Mouse (Mus musculus) hindbrain, postnatal 0 days (tissue): ENCODE measurements around the gene Mrgprh. TPM values are rescaled to one million over a fixed set of nuclear protein-coding genes. Genes with fewer than 3 reads are reported as not detected.
A peak's percentile ranks its signal among the peaks of the same experiment; 100 is the strongest.

ENCODE experiments used
- ATAC-seq: fragments of 200-750 bp; cut with Nextera tagmentation; 2 replicates; pipeline ENCODE4 v1.8.0; 2017; ENCODE audit warnings: mild to moderate bottlenecking, moderate TSS enrichment, moderate library complexity
- DNase-seq: peaks from one replicate; pipeline ENCODE4 v3.0.0-alpha.2; 2015; ENCODE audit warnings: low spot score
- H3K27ac ChIP-seq: fragments of 300-500 bp; sonication (generic); 2 replicates; pipeline ENCODE4 v1.5.1; 2014; ENCODE audit warnings: mild to moderate bottlenecking
- H3K27me3 ChIP-seq: fragments of 300-500 bp; sonication (generic); 2 replicates; pipeline ENCODE4 v1.6.1; 2014; ENCODE audit warnings: low read length, mixed read lengths; ENCODE audit not compliant: insufficient read depth
- H3K36me3 ChIP-seq: fragments of 300-500 bp; sonication (generic); 2 replicates; pipeline ENCODE4 v1.6.1; 2014; ENCODE audit warnings: low read length, mixed read lengths; ENCODE audit not compliant: insufficient read depth
- H3K4me1 ChIP-seq: fragments of 300-500 bp; sonication (generic); 2 replicates; pipeline ENCODE4 v1.6.1; 2014; ENCODE audit warnings: antibody characterized with exemption, low read length, mixed read lengths; ENCODE audit not compliant: insufficient read depth
- H3K4me2 ChIP-seq: fragments of 300-500 bp; sonication (generic); 2 replicates; pipeline ENCODE4 v1.6.1; 2014; ENCODE audit warnings: low read depth, mild to moderate bottlenecking, low read length, moderate library complexity, mixed read lengths
- H3K4me3 ChIP-seq: fragments of 300-500 bp; sonication (generic); 2 replicates; pipeline ENCODE4 v1.5.1; 2014; ENCODE audit warnings: low read length
- H3K9ac ChIP-seq: fragments of 300-500 bp; sonication (generic); replicated peaks from 2 replicates; pipeline ENCODE4 v1.6.1; 2014; ENCODE audit warnings: mild to moderate bottlenecking, low read length, moderate library complexity, mixed read lengths
- H3K9me3 ChIP-seq: fragments of 300-500 bp; sonication (generic); 2 replicates; pipeline ENCODE4 v1.6.1; 2016; ENCODE audit warnings: low read length, mixed read lengths
- CTCF ChIP-seq: IDR thresholded peaks from 2 replicates; pipeline ENCODE4 v1.5.1; 2016; ENCODE audit warnings: antibody characterized with exemption, control low read depth, low read depth
- WGBS: fragments of 180-500 bp; shearing (Covaris S2); extraction: QIAGEN DNeasy Blood & Tissue Kit; methylation state at CpG from one replicate; pipeline ENCODE4 v1.1.7; 2014; 5-methylcytosine and 5-hydroxymethylcytosine counted together
- polyA plus RNA-seq: library from polyadenylated mRNA; unstranded; fragments of >200 nt; fragmentation: Nextera tagmentation; extraction: Ambion mirVana; gene quantifications from 2 replicates; pipeline ENCODE4 v1.2.1, GENCODE M21; 2015
- total RNA-seq: library from RNA; depleted of rRNA; stranded (reverse); fragments of >200 nt; gene quantifications from 2 replicates; pipeline ENCODE4 v1.2.3, GENCODE M21; 2014

The Mrgprh gene
- total and polyA plus RNA-seq, 2 experiments from 2014 or later: not detected

GRCm38 (mm10) chr17:12839475-12840267 lies 36.2 kb upstream of the Mrgprh start:
- TF ChIP-seq CTCF: no peak
- WGBS: 66% methylated on average over 10 of the region's 10 CpGs
- peaks cover 3% of the 10 kb centered on the region; the same call in 1 of the 2 replicates for H3K4me1 ChIP-seq
- H3K27me3 ChIP-seq: no peaks in the 10 kb centered on the region
- no peaks in the 10 kb centered on the region for H3K36me3 ChIP-seq
- H3K4me2 ChIP-seq: no peak overlapping the region
- no peak overlapping the region for H3K27ac ChIP-seq
- ATAC-seq (no peak), DNase-seq (no peak)
- H3K9me3 ChIP-seq: no peaks in the 10 kb centered on the region
- no peak overlapping the region for H3K9ac ChIP-seq
- no peak overlapping the region for H3K4me3 ChIP-seq

- Histone ChIP-seq H3K27me3 (no peaks in the 10 kb centered on the region), H3K4me3 (no peak overlapping the region), H3K36me3 (no peaks in the 10 kb centered on the region), H3K9ac (no peak overlapping the region), H3K9me3 (no peaks in the 10 kb centered on the region), H3K27ac (no peak overlapping the region), H3K4me1 (peaks cover 3% of the 10 kb centered on the region; the same call in 1 of the 2 replicates), H3K4me2 (no peak overlapping the region)
- ATAC-seq (no peak), DNase-seq (no peak)
- TF ChIP-seq CTCF: no peak
- 88% methylated on average over 6 of the region's 6 CpGs for WGBS
Observed at GRCm38 (mm10) chr17:12843826-12844225, 32.0 kb upstream of the Mrgprh start.

- TF ChIP-seq CTCF: no peak
- Histone ChIP-seq H3K9me3 (no peaks in the 10 kb centered on the region), H3K4me3 (no peak overlapping the region), H3K4me2 (no peak overlapping the region), H3K27me3 (no peaks in the 10 kb centered on the region), H3K9ac (no peak overlapping the region), H3K4me1 (peaks cover 2% of the 10 kb centered on the region; the same call in 1 of the 2 replicates), H3K36me3 (no peaks in the 10 kb centered on the region), H3K27ac (no peak overlapping the region)
- ATAC-seq (no peak), DNase-seq (no peak)
- 91% methylated on average over 4 of the region's 4 CpGs for WGBS
Observed at GRCm38 (mm10) chr17:12844540-12844939, 31.3 kb upstream of the Mrgprh start.

GRCm38 (mm10) chr17:12845862-12846261 lies 30.0 kb upstream of the Mrgprh start:
- Histone ChIP-seq H3K9me3 (no peaks in the 10 kb centered on the region), H3K36me3 (no peaks in the 10 kb centered on the region), H3K4me3 (no peak overlapping the region), H3K27me3 (no peaks in the 10 kb centered on the region), H3K27ac (no peak overlapping the region), H3K4me2 (no peak overlapping the region), H3K4me1 (no peaks in the 10 kb centered on the region), H3K9ac (no peak overlapping the region)
- no peak for TF ChIP-seq CTCF
- 49% methylated on average over 5 of the region's 5 CpGs for WGBS
- DNase-seq (peak; percentile 44), ATAC-seq (0 out of 2 replicates have a peak, but pooled peaks have one; percentile 56)

GRCm38 (mm10) chr17:12846474-12846873 lies 29.4 kb upstream of the Mrgprh start:
- Histone ChIP-seq H3K27me3 (no peaks in the 10 kb centered on the region), H3K9ac (no peak overlapping the region), H3K9me3 (no peaks in the 10 kb centered on the region), H3K27ac (no peak overlapping the region), H3K36me3 (no peaks in the 10 kb centered on the region), H3K4me2 (no peak overlapping the region), H3K4me1 (no peaks in the 10 kb centered on the region), H3K4me3 (no peak overlapping the region)
- no peak for TF ChIP-seq CTCF
- 76% methylated on average over 5 of the region's 5 CpGs for WGBS
- ATAC-seq: 0 out of 2 replicates have a peak, but pooled peaks have one; percentile 24
- DNase-seq: peak; percentile 52

GRCm38 (mm10) chr17:12847736-12848135 lies 28.1 kb upstream of the Mrgprh start:
- ATAC-seq (no peak), DNase-seq (no peak)
- Histone ChIP-seq H3K27ac (no peak overlapping the region), H3K9me3 (no peaks in the 10 kb centered on the region), H3K36me3 (no peaks in the 10 kb centered on the region), H3K4me2 (no peak overlapping the region), H3K9ac (no peak overlapping the region), H3K4me3 (no peak overlapping the region), H3K27me3 (no peaks in the 10 kb centered on the region), H3K4me1 (no peaks in the 10 kb centered on the region)
- TF ChIP-seq CTCF: no peak
- WGBS: 67% methylated on average over 4 of the region's 4 CpGs

GRCm38 (mm10) chr17:12849778-12850382 lies 26.0 kb upstream of the Mrgprh start:
- no peak overlapping the region for H3K4me2 ChIP-seq
- no peak overlapping the region for H3K4me3 ChIP-seq
- no peaks in the 10 kb centered on the region for H3K4me1 ChIP-seq
- no peaks in the 10 kb centered on the region for H3K27me3 ChIP-seq
- ATAC-seq: no peak
- no peak overlapping the region for H3K9ac ChIP-seq
- peak; percentile 20 for DNase-seq
- TF ChIP-seq CTCF: no peak
- no peaks in the 10 kb centered on the region for H3K9me3 ChIP-seq
- H3K36me3 ChIP-seq: no peaks in the 10 kb centered on the region
- no peak overlapping the region for H3K27ac ChIP-seq
- 73% methylated on average over 8 of the region's 8 CpGs for WGBS
